Mouse (Mus musculus) frontal cortex, postnatal 10 days (tissue): ENCODE results near the gene Ang5.
"Not testable (repeated sequence)": the region's sequence is repeated elsewhere in the genome, so short reads cannot be mapped to it uniquely, and the experiment has no call there.

Experiments used
- DNase-seq, 2 experiments: peaks; one replicate each; pipeline ENCODE4 v3.0.0; 2022; ENCODE audit warnings: low spot score in 2 of 2, mixed read lengths in 1 of 2

Gene Ang5

GRCm38 (mm10) chr14:43956769-43957168 is at the start of gene Ang5:
Ang5 (plus strand) TSS chr14:43957069.
- DNase-seq: not testable (repeated sequence)

GRCm38 (mm10) chr14:43918214-43918613 is 38.7 kb upstream of the Ang5 start:
- not testable (repeated sequence) for DNase-seq

- DNase-seq: not testable (repeated sequence)
Observed at GRCm38 (mm10) chr14:43923459-43923858, 33.4 kb upstream of the Ang5 start, which contains the start of gene Ear10. Ear10 (minus strand) TSS chr14:43923559.

- peak; percentile 13 to 40 for DNase-seq
Observed at GRCm38 (mm10) chr14:43924688-43925403, 32.0 kb upstream of the Ang5 start, which contains the start of gene Gm8113. Gm8113 (plus strand) TSS chr14:43925390.

- DNase-seq: not testable (repeated sequence)
Observed at GRCm38 (mm10) chr14:43925404-43925950, 31.4 kb upstream of the Ang5 start.

GRCm38 (mm10) chr14:43932991-43933390 is 23.9 kb upstream of the Ang5 start:
- DNase-seq: peak; percentile 2 to 19

GRCm38 (mm10) chr14:43933399-43933798 is 23.5 kb upstream of the Ang5 start:
- DNase-seq: not testable (repeated sequence)

- DNase-seq: not testable (repeated sequence)
Observed at GRCm38 (mm10) chr14:43953382-43953781, 3.5 kb upstream of the Ang5 start.

GRCm38 (mm10) chr14:43955074-43955473 is 1.8 kb upstream of the Ang5 start:
- not testable (repeated sequence) for DNase-seq

GRCm38 (mm10) chr14:43983454-43983853 is 26.6 kb downstream of the Ang5 start:
- DNase-seq: no peak

- DNase-seq: peak; percentile 10 to 18
Observed at GRCm38 (mm10) chr14:43983897-43984296, 27.0 kb downstream of the Ang5 start.

GRCm38 (mm10) chr14:43986147-43986546 is 29.3 kb downstream of the Ang5 start:
- DNase-seq: no peak

GRCm38 (mm10) chr14:43987404-43987803 is 30.5 kb downstream of the Ang5 start:
- DNase-seq: peak; percentile 37 to 70

GRCm38 (mm10) chr14:43998455-43999000 is 41.7 kb downstream of the Ang5 start:
- DNase-seq: not testable (repeated sequence)

- DNase-seq: no peak
Observed at GRCm38 (mm10) chr14:44001600-44001999, 44.7 kb downstream of the Ang5 start.

GRCm38 (mm10) chr14:44002169-44002568 is 45.3 kb downstream of the Ang5 start, which contains the start of gene Ang6:
Ang6 (minus strand) TSS chr14:44002269.
- no peak for DNase-seq

- not testable (repeated sequence) for DNase-seq
Observed at GRCm38 (mm10) chr14:44008021-44008420, 51.2 kb downstream of the Ang5 start.

GRCm38 (mm10) chr14:44009686-44010085 is 52.8 kb downstream of the Ang5 start:
- not testable (repeated sequence) for DNase-seq
